Mouse (Mus musculus): Measurements from ENCODE around the gene Kctd11.
A peak's percentile ranks its signal among the peaks of the same experiment; 100 is the strongest.

The Kctd11 gene

DNA sequence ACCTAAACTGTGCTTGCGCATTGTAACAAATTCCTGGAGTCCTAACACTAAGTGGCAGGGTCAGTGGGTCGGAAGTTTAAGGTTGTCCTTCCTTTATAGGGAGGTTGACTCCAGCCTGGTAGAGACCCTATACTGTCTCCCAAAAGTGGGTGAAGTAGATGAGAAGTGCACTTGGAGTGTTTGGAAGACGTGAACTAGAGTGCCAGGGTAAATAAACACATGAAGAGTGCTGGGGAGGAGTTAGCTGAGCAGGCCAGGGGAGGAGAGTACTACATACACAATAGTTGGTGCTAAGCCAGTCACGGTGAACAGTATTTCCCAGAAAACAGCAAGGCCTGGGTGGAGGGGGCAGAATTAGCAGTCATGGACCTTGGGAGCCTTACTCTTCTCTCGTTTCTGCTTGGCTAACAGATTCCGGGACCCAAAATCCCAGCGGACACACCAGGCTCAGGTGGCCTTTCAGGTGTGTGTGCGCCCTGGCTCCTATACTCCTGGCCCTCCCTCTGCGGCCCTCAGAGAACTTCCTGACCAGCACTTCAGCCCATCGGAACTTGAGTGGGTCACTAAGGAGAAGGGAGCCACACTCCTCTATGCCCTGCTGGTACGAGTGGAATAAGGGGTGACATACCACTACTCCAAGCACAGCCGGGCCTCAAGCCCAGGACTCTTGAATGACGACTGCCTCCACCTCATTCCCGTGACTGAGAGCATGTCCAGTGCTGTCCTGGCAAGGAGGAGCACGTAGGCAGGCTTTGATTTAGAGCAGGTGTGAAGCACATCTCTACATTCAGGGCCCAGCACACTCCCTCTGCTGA lies 31.7 kb upstream of the Kctd11 start:
- DNase-seq (ENCODE audit: low spot score) = no peak

DNA sequence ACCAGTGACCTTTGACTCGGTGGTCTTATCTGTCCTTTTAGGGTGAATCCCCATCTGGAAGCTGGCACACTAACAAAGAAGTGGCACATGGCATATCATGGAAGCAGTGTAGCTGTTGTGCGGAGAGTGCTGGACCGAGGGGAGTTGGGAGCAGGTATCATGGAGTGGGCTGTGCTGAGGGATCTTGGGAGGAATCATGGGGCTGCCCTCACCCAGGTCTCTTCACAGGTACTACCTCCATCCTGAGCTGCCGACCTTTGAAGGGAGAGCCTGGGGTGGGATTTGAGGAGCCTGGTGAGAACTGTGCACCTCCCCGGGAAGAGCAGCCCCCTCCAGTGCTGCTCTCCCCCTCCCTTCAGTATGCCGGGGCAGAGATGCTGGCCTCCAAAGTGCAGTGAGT lies 30.5 kb upstream of the Kctd11 start:
- DNase-seq (ENCODE audit: low spot score) = no peak

DNA sequence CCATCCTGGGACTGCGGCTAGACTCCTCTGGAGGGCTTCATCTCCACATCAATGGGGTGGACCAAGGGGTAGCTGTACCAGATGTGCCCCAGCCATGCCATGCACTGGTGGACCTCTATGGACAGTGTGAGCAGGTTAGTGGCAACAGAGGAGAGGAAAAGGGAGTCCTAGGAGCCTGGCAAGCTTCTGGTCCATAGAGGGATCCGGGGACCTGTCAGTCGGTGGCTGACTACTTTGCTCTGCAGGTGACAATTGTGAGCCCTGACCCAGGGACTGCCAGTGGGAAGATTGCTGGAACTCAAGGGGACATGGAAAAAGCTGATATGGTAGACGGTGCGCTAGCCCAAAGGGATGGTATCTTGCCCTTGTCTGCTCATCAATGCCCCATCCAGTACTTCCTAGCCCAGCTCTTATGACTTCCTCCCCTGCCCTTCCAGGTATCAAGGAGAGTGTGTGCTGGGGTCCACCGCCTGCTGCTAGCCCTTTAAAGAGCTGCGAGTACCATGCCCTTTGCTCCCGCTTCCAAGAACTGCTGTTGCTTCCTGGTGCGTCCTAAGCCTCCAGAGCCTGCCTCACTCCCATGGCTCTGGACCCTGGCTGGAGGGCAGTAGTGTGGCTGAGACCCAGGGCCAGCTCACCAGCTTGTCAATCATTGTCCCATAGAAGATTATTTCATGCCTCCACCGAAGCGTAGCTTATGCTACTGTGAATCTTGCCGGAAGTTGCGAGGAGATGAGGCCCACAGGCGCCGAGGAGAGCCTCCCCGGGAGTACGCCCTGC lies 29.8 kb upstream of the Kctd11 start:
- DNase-seq (ENCODE audit: low spot score) = no peak

DNA sequence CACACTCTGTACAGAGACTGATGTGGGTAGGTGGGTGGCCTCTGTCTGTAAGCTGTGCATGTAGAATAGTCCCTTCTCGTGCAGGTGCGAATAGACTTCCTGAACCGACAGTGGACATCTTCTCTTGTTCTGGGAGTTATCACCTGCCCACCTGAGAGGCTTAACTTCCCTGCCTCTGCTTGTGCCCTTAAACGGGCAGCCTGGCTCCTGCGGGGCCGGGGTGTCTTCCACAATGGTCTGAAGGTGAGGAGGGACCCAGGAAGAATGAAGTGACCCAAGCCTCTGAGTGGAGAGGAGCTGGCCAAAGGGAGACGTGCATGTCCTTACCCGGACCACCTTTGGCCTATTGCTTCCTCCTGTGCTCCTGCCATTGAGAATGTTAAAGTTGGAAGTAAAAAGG lies 29.0 kb upstream of the Kctd11 start:
- DNase-seq (ENCODE audit: low spot score) = no peak

GRCm38 (mm10) chr11:69909174-69909573 lies 28.0 kb upstream of the Kctd11 start:
- DNase-seq (ENCODE audit: low spot score) = no peak

- no peak for DNase-seq (ENCODE audit: low spot score)
These were observed 27.4 kb upstream of the Kctd11 start for GRCm38 (mm10) chr11:69908645-69909044.

DNA sequence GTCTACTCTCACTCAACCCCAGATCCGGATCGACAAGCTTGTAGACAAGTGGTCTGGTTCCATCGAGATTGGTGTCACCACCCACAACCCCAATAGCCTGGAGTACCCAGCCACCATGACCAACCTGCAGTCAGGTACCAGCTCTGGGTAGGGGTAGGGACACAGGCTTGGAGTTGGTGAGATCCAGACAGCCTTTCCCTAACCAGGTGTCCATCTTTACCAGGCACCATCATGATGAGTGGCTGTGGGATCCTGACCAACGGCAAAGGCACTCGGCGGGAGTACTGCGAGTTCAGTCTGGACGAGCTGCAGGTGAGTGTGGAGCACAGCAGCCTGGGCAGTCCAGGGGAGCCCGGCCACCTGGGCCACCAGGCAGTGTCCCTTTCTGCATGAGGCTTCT lies 23.1 kb upstream of the Kctd11 start:
- DNase-seq (ENCODE audit: low spot score) = no peak

DNA sequence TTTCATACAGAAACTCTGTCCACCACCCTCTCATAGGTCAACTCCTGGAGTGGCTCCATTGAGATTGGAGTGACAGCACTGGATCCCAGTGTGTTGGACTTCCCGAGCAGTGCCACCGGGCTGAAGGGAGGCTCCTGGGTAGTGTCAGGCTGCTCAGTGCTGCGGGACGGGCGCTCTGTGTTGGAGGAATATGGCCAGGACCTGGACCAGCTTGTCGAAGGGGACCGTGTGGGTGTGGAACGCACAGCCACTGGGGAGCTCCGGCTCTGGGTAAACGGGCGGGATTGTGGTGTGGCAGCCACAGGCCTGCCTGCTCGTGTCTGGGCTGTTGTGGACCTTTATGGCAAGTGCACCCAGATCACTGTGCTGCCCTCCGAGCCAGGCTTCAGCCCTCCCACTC lies 21.8 kb upstream of the Kctd11 start:
- no peak for DNase-seq (ENCODE audit: low spot score)

GRCm38 (mm10) chr11:69901993-69902392 lies 20.8 kb upstream of the Kctd11 start:
- DNase-seq (ENCODE audit: low spot score) = peak; percentile 35

DNA sequence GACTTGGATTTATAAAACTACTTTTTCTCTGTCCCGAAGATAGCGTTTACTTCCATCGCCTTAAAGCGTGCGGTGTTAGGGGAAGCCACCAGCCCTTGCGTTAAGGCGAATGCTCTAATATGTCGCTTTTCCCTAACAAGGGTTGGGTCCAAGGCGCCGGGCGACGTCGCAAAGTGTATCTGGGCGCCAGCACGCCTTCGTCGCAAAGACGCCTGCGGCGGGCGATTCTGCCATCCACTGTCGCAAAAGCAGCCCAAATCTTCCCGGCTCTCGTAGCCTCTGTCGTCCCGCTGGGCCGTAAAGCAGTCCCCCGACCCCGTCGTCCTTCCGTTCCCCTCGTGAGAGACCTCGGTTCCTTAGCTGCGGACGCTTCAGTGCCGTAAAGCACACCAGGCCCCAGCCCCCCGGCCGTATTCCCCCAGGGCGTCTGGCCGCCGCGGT lies 20.2 kb upstream of the Kctd11 start:
- DNase-seq (ENCODE audit: low spot score) = peak; percentile 94

- DNase-seq (ENCODE audit: low spot score) = peak; percentile 91
These were observed 19.5 kb upstream of the Kctd11 start, which contains the start of the genes 2810408A11Rik and Neurl4 for GRCm38 (mm10) chr11:69900471-69901405. Gene 2810408A11Rik (minus strand): TSS chr11:69900987. Gene Neurl4 (plus strand): TSS chr11:69901072.

DNA sequence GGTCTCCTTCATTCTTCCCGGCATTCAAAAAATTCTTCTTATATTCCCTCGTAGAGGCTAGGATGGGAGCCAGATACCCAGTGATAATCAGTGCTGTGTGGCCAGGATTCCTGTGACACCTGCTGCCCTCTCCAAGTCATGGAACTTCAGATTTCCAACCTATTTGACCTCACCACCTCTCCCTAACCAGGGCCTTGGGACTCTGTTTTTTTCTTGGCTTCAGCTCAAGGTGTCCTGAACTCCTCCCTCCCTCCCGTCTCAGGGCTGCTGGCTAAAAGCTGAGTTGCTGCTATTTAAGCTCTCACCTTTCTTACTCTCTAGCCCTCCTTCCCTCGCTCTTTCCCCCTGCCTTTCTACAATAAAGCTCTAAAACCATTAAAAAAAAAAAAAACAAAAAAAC lies 18.7 kb upstream of the Kctd11 start:
- DNase-seq (ENCODE audit: low spot score) = no peak

GRCm38 (mm10) chr11:69895291-69895690 lies 14.1 kb upstream of the Kctd11 start, which contains the start of gene Acap1:
Gene Acap1 (minus strand): TSS chr11:69895539.
- DNase-seq (ENCODE audit: low spot score) = no peak

DNA sequence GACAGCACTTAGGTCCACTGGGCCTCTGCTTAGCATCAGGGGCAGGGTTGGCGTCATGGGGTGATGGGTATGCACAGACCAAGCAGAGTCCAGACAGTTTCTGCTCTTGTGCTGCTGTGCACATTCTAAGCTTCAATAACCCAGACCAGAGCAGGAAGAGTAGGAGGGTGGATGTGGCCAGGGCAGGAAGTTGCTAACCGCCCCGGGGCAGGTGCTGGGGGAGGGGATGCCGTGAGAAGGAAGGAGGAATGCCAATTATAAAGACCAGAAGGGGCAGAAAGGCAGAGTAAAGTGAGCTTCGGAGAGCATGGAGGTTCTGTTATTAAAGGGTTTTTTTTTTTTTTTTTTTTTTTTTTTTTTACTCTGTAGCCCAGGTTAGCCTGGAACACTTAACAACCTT lies 13.5 kb upstream of the Kctd11 start:
- peak; percentile 50 for DNase-seq (ENCODE audit: low spot score)

GRCm38 (mm10) chr11:69891482-69891881 lies 10.3 kb upstream of the Kctd11 start:
- DNase-seq (ENCODE audit: low spot score) = no peak

DNA sequence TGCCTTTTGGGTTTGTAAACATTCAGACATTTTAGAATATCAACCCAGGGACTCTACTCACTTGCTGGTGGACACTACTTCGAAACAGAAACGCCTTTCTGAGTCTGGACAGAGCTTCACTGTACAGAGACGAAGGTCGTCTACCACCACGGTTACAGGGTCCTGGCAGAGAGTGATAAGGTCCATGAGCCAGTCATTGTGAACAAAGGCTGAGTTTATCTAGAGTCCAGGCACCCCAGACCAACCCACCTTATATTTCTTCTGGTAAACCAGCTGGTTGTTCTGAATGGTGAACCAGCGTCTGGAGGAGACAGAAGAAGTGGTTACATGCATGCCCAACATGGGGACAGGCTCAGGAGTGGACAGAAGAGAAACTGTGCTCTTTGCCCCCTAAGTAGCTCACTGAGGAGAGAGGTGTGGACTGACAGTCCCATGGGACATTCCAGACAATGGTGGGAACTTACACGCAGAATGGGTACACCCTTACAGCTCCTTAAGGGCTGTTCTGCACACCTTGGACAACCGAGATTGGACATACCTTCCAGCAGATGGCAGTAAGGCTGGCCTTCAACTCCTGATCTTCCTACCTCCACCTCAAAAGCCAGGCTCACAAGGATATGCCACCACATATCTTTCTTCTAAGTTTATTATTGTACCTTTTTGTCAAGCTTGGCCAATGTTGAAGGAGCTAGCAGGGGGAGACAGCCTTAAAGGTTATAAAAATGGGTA lies 5.9 kb upstream of the Kctd11 start:
- no peak for DNase-seq (ENCODE audit: low spot score)

GRCm38 (mm10) chr11:69884663-69885062 lies 3.5 kb upstream of the Kctd11 start:
- no peak for DNase-seq (ENCODE audit: low spot score)

GRCm38 (mm10) chr11:69884240-69884639 lies 3.0 kb upstream of the Kctd11 start:
- no peak for DNase-seq (ENCODE audit: low spot score)

- DNase-seq (ENCODE audit: low spot score) = peak; percentile 32
These were observed 2.4 kb upstream of the Kctd11 start for GRCm38 (mm10) chr11:69883527-69884151.

DNA sequence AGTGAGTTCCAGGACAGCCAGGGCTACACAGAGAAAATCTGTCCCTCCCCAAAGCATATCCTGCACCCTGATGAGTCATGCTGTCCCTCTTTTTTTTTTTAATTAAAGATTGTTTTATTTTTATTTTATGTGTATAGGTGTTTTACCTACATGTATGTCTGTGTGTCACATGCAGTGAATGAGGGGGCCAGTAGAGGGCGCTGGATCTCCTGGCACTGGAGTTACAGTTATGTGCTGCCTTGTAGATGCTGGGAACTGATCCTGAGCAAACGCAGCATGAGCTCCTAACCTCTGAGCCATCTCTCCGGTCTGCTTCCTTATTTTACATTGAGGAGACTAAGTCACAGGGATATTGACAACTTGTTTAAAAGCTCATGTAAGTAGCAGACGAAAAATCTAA lies 1.9 kb upstream of the Kctd11 start:
- peak; percentile 42 for DNase-seq (ENCODE audit: low spot score)
